Mouse (Mus musculus) small intestine, adult 2 months (tissue): ENCODE measurements around the gene Pigo.

ENCODE experiments used
- CTCF ChIP-seq: fragments of 200-500 bp; IDR thresholded peaks from 2 replicates; pipeline ENCODE4 v1.5.1; 2012; ENCODE audit warnings: low read depth, mild to moderate bottlenecking, control low read depth, inconsistent platforms, low read length, moderate library complexity, mixed read lengths; ENCODE audit not compliant: insufficient replicate concordance, insufficient read length; ENCODE audit errors: extremely low read depth
- POLR2A ChIP-seq: fragments of 200-500 bp; IDR thresholded peaks from 2 replicates; pipeline ENCODE4 v1.6.1; 2012; ENCODE audit warnings: low read depth, mild to moderate bottlenecking, control low read depth, inconsistent platforms, low read length, moderate library complexity

DNA sequence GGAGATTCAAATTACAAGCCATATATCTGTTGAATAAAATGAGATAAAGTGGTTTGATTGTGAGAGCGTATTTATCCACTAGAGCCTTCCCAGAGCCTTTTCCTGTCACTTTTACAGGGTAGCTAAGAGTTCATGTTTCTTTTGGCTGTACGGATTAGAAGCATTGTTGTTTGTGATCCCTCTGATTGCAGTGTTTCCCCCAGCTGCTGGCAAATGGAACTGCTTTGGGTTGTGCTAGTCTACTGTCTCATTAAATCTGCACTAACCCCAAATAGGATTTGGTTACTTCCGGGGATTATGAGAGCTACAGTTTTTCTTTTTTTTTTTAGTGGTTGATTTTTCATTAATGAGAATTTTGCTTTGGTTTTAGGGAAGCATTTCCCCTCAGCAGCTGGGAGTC, 34.7 kb upstream of the Pigo start:
- TF ChIP-seq CTCF (no peak), POLR2A (no peak)
